Mouse (Mus musculus): ENCODE results near the gene Pgm5.
"Not testable (repeated sequence)": the region's sequence is repeated elsewhere in the genome, so short reads cannot be mapped to it uniquely, and the experiment has no call there.

Pgm5 gene

GRCm38 (mm10) chr19:24861612-24862451 lies at the start of gene Pgm5:
TSS of gene Pgm5 (minus strand) at chr19:24861855.
- no peak for DNase-seq

GRCm38 (mm10) chr19:24908385-24909155 lies 46.9 kb upstream of the Pgm5 start:
- DNase-seq, result no peak

GRCm38 (mm10) chr19:24907655-24908054 lies 46.0 kb upstream of the Pgm5 start:
- no peak for DNase-seq

GRCm38 (mm10) chr19:24902821-24903220 lies 41.2 kb upstream of the Pgm5 start:
- DNase-seq, result no peak

- DNase-seq, result no peak
Observed at GRCm38 (mm10) chr19:24902256-24902655, 40.6 kb upstream of the Pgm5 start.

GRCm38 (mm10) chr19:24901666-24902065 lies 40.0 kb upstream of the Pgm5 start:
- DNase-seq, result no peak

GRCm38 (mm10) chr19:24900581-24901220 lies 39.0 kb upstream of the Pgm5 start, which contains the start of gene Foxd4:
TSS of gene Foxd4 (minus strand) at chr19:24901197.
- no peak for DNase-seq

GRCm38 (mm10) chr19:24899578-24900544 lies 38.2 kb upstream of the Pgm5 start:
- peak in 1 of 2 experiments; percentile 9 for DNase-seq

GRCm38 (mm10) chr19:24898737-24899577 lies 37.3 kb upstream of the Pgm5 start:
- no peak for DNase-seq

GRCm38 (mm10) chr19:24897896-24898736 lies 36.5 kb upstream of the Pgm5 start:
- no peak for DNase-seq

- peak in 1 of 2 experiments; percentile 4 for DNase-seq
Observed at GRCm38 (mm10) chr19:24897006-24897895, 35.6 kb upstream of the Pgm5 start.

GRCm38 (mm10) chr19:24896536-24896935 lies 34.9 kb upstream of the Pgm5 start:
- no peak for DNase-seq

GRCm38 (mm10) chr19:24886888-24887287 lies 25.2 kb upstream of the Pgm5 start:
- no peak for DNase-seq

- DNase-seq, result peak in 1 of 2 experiments; percentile 16
Observed at GRCm38 (mm10) chr19:24885504-24885903, 23.8 kb upstream of the Pgm5 start.

- no peak for DNase-seq
Observed at GRCm38 (mm10) chr19:24881237-24881636, 19.6 kb upstream of the Pgm5 start.

- not testable (repeated sequence) for DNase-seq
Observed at GRCm38 (mm10) chr19:24875129-24875870, 13.6 kb upstream of the Pgm5 start, which contains the start of gene Gm10053. TSS of gene Gm10053 (plus strand) at chr19:24875686.

GRCm38 (mm10) chr19:24873873-24874272 lies 12.2 kb upstream of the Pgm5 start:
- DNase-seq, result no peak

GRCm38 (mm10) chr19:24871037-24871635 lies 9.5 kb upstream of the Pgm5 start:
- peak; percentile 25 to 39 for DNase-seq

Measured in thymus, postnatal 36 days (tissue).